Mouse (Mus musculus): ENCODE results near the gene 4930447C04Rik. TPM values are rescaled to one million over a fixed set of nuclear protein-coding genes. Genes with fewer than 3 reads are reported as not detected.

4930447C04Rik gene
- polyA plus RNA-seq, 1 experiment = not detected

- Histone ChIP-seq H3K27me3 (ENCODE audit: control insufficient read depth, insufficient read depth, low read length) (peaks cover 2% of the 10 kb centered on the region; the same call in 1 of the 2 replicates), H3K4me3 (ENCODE audit: low read depth, low read length) (no peak overlapping the region), H3K27ac (ENCODE audit: insufficient read depth, low read depth, low read length) (no peak overlapping the region), H3K36me3 (ENCODE audit: control insufficient read depth, insufficient read depth, low read length) (no peaks in the 10 kb centered on the region), H3K4me1 (ENCODE audit: control insufficient read depth, insufficient read depth, insufficient read length, low read length) (no peaks in the 10 kb centered on the region)
- 87% methylated on average over 5 of the region's 5 CpGs for WGBS
- TF ChIP-seq CTCF (IDR thresholded peaks at IDR 0.05; ENCODE audit: extremely low read depth, insufficient read length, insufficient replicate concordance, low read depth, low read length) (no peak), POLR2A (IDR thresholded peaks at IDR 0.05; ENCODE audit: low read depth, low read length) (no peak)
Observed at GRCm38 (mm10) chr12:72953858-72954257, 13.3 kb upstream of the 4930447C04Rik start.

- 75% methylated on average over 5 of the region's 5 CpGs for WGBS
- H3K4me1 ChIP-seq (ENCODE audit: control insufficient read depth, insufficient read depth, insufficient read length, low read length) = no peaks in the 10 kb centered on the region
- H3K27me3 ChIP-seq (ENCODE audit: control insufficient read depth, insufficient read depth, low read length) = peaks cover 4% of the 10 kb centered on the region; the same call in 1 of the 2 replicates
- H3K4me3 ChIP-seq (ENCODE audit: low read depth, low read length) = no peak overlapping the region
- H3K27ac ChIP-seq (ENCODE audit: insufficient read depth, low read depth, low read length) = no peak overlapping the region
- H3K36me3 ChIP-seq (ENCODE audit: control insufficient read depth, insufficient read depth, low read length) = no peaks in the 10 kb centered on the region
- TF ChIP-seq CTCF (IDR thresholded peaks at IDR 0.05; ENCODE audit: extremely low read depth, insufficient read length, insufficient replicate concordance, low read depth, low read length) = no peak
- no peak for TF ChIP-seq POLR2A (IDR thresholded peaks at IDR 0.05; ENCODE audit: low read depth, low read length)
Observed at GRCm38 (mm10) chr12:72953089-72953488, 12.5 kb upstream of the 4930447C04Rik start.

GRCm38 (mm10) chr12:72947335-72947734, 6.8 kb upstream of the 4930447C04Rik start:
- WGBS = 9% methylated on average over 2 of the region's 2 CpGs
- Histone ChIP-seq H3K36me3 (ENCODE audit: control insufficient read depth, insufficient read depth, low read length) (no peaks in the 10 kb centered on the region), H3K27ac (ENCODE audit: insufficient read depth, low read depth, low read length) (no peak overlapping the region), H3K27me3 (ENCODE audit: control insufficient read depth, insufficient read depth, low read length) (peaks cover 33% of the 10 kb centered on the region), H3K4me3 (ENCODE audit: low read depth, low read length) (no peak overlapping the region), H3K4me1 (ENCODE audit: control insufficient read depth, insufficient read depth, insufficient read length, low read length) (no peaks in the 10 kb centered on the region)
- TF ChIP-seq CTCF (IDR thresholded peaks at IDR 0.05; ENCODE audit: extremely low read depth, insufficient read length, insufficient replicate concordance, low read depth, low read length) (no peak), POLR2A (IDR thresholded peaks at IDR 0.05; ENCODE audit: low read depth, low read length) (no peak)

GRCm38 (mm10) chr12:72946805-72947204, 6.2 kb upstream of the 4930447C04Rik start:
- Histone ChIP-seq H3K4me1 (ENCODE audit: control insufficient read depth, insufficient read depth, insufficient read length, low read length) (no peaks in the 10 kb centered on the region), H3K36me3 (ENCODE audit: control insufficient read depth, insufficient read depth, low read length) (no peaks in the 10 kb centered on the region), H3K27me3 (ENCODE audit: control insufficient read depth, insufficient read depth, low read length) (peaks cover 34% of the 10 kb centered on the region), H3K27ac (ENCODE audit: insufficient read depth, low read depth, low read length) (no peak overlapping the region), H3K4me3 (ENCODE audit: low read depth, low read length) (no peak overlapping the region)
- TF ChIP-seq CTCF (IDR thresholded peaks at IDR 0.05; ENCODE audit: extremely low read depth, insufficient read length, insufficient replicate concordance, low read depth, low read length) (no peak), POLR2A (IDR thresholded peaks at IDR 0.05; ENCODE audit: low read depth, low read length) (no peak)

GRCm38 (mm10) chr12:72946064-72946395, 5.5 kb upstream of the 4930447C04Rik start:
- Histone ChIP-seq H3K36me3 (ENCODE audit: control insufficient read depth, insufficient read depth, low read length) (no peaks in the 10 kb centered on the region), H3K4me3 (ENCODE audit: low read depth, low read length) (no peak overlapping the region), H3K27me3 (ENCODE audit: control insufficient read depth, insufficient read depth, low read length) (peaks cover 41% of the 10 kb centered on the region), H3K27ac (ENCODE audit: insufficient read depth, low read depth, low read length) (no peak overlapping the region), H3K4me1 (ENCODE audit: control insufficient read depth, insufficient read depth, insufficient read length, low read length) (no peaks in the 10 kb centered on the region)
- no peak for TF ChIP-seq POLR2A (IDR thresholded peaks at IDR 0.05; ENCODE audit: low read depth, low read length)
- TF ChIP-seq CTCF (IDR thresholded peaks at IDR 0.05; ENCODE audit: extremely low read depth, insufficient read length, insufficient replicate concordance, low read depth, low read length) = no peak
- WGBS = 14% methylated on average over 8 of the region's 8 CpGs

GRCm38 (mm10) chr12:72945301-72946063, 4.9 kb upstream of the 4930447C04Rik start:
- WGBS = 2% methylated on average over 89 of the region's 89 CpGs
- peaks cover 46% of the 10 kb centered on the region for H3K27me3 ChIP-seq (ENCODE audit: control insufficient read depth, insufficient read depth, low read length)

GRCm38 (mm10) chr12:72944411-72945225, 4.0 kb upstream of the 4930447C04Rik start:
- 3% methylated on average over 24 of the region's 24 CpGs for WGBS
- TF ChIP-seq CTCF (IDR thresholded peaks at IDR 0.05; ENCODE audit: extremely low read depth, insufficient read length, insufficient replicate concordance, low read depth, low read length) (no peak), POLR2A (IDR thresholded peaks at IDR 0.05; ENCODE audit: low read depth, low read length) (no peak)
- Histone ChIP-seq H3K27me3 (ENCODE audit: control insufficient read depth, insufficient read depth, low read length) (peaks cover 55% of the 10 kb centered on the region), H3K4me3 (ENCODE audit: low read depth, low read length) (no peak overlapping the region), H3K4me1 (ENCODE audit: control insufficient read depth, insufficient read depth, insufficient read length, low read length) (no peaks in the 10 kb centered on the region), H3K27ac (ENCODE audit: insufficient read depth, low read depth, low read length) (no peak overlapping the region), H3K36me3 (ENCODE audit: control insufficient read depth, insufficient read depth, low read length) (no peaks in the 10 kb centered on the region)

More at GRCm38 (mm10) chr12:72945301-72946063, 4.9 kb upstream of the 4930447C04Rik start:
- H3K4me1 ChIP-seq (ENCODE audit: control insufficient read depth, insufficient read depth, insufficient read length, low read length) = no peaks in the 10 kb centered on the region
- H3K36me3 ChIP-seq (ENCODE audit: control insufficient read depth, insufficient read depth, low read length) = no peaks in the 10 kb centered on the region
- H3K4me3 ChIP-seq (ENCODE audit: low read depth, low read length) = no peak overlapping the region
- TF ChIP-seq CTCF (IDR thresholded peaks at IDR 0.05; ENCODE audit: extremely low read depth, insufficient read length, insufficient replicate concordance, low read depth, low read length) = no peak
- no peak for TF ChIP-seq POLR2A (IDR thresholded peaks at IDR 0.05; ENCODE audit: low read depth, low read length)
- H3K27ac ChIP-seq (ENCODE audit: insufficient read depth, low read depth, low read length) = no peak overlapping the region
